Mouse (Mus musculus) intestine, embryonic 16.5 days (tissue): ENCODE results near the gene Tmub1. TPM values are rescaled to one million over a fixed set of nuclear protein-coding genes. Genes with fewer than 3 reads are reported as not detected.

ENCODE experiments used
- ATAC-seq: fragments of 200-750 bp; cut with Nextera tagmentation; 2 replicates; pipeline ENCODE4 v1.8.0; 2017; ENCODE audit warnings: moderate TSS enrichment, moderate library complexity
- H3K27ac ChIP-seq: fragments of 300-500 bp; sonication (generic); 2 replicates; pipeline ENCODE4 v1.5.1; 2014; ENCODE audit warnings: mild to moderate bottlenecking, low read length
- H3K27me3 ChIP-seq: fragments of 300-500 bp; sonication (generic); replicated peaks from 2 replicates; pipeline ENCODE4 v1.6.1; 2014; ENCODE audit warnings: low read length, control low read depth, mixed read lengths; ENCODE audit not compliant: control insufficient read depth, insufficient read depth
- H3K36me3 ChIP-seq: fragments of 300-500 bp; sonication (generic); 2 replicates; pipeline ENCODE4 v1.6.1; 2014; ENCODE audit warnings: low read length, control low read depth; ENCODE audit not compliant: control insufficient read depth, insufficient read depth
- H3K4me1 ChIP-seq: fragments of 300-500 bp; sonication (generic); 2 replicates; pipeline ENCODE4 v1.6.1; 2014; ENCODE audit warnings: low read length, control low read depth, mixed read lengths; ENCODE audit not compliant: control insufficient read depth, insufficient read depth
- H3K4me2 ChIP-seq: fragments of 300-500 bp; sonication (generic); 2 replicates; pipeline ENCODE4 v1.6.1; 2014; ENCODE audit warnings: low read depth, low read length, control low read depth
- H3K4me3 ChIP-seq: fragments of 300-500 bp; sonication (generic); 2 replicates; pipeline ENCODE4 v1.5.1; 2014; ENCODE audit warnings: mild to moderate bottlenecking, low read length
- H3K9ac ChIP-seq: fragments of 300-500 bp; sonication (generic); 2 replicates; pipeline ENCODE4 v1.6.1; 2014; ENCODE audit warnings: low read depth, low read length
- H3K9me3 ChIP-seq: fragments of 300-500 bp; sonication (generic); 2 replicates; pipeline ENCODE4 v1.6.1; 2016; ENCODE audit warnings: low read length, control low read depth; ENCODE audit not compliant: control insufficient read depth
- WGBS: fragments of 180-500 bp; shearing (Covaris S2); extraction: QIAGEN DNeasy Blood & Tissue Kit; methylation state at CpG from one replicate; pipeline ENCODE4 v1.1.7; 2014; 5-methylcytosine and 5-hydroxymethylcytosine counted together
- polyA plus RNA-seq: library from polyadenylated mRNA; unstranded; fragments of >200 nt; fragmentation: Nextera tagmentation; extraction: Ambion mirVana; gene quantifications from 2 replicates; pipeline ENCODE4 v1.2.1, GENCODE M21; 2015

Tmub1 gene
- polyA plus RNA-seq: 28.5 and 28.7 TPM in 2 replicates

GRCm38 (mm10) chr5:24447624-24448298, at the start of gene Tmub1:
Gene Tmub1 (minus strand): TSS chr5:24447854.
- Histone ChIP-seq H3K4me3 (peak within 1 kb of the TSS; percentile 69), H3K4me1 (peaks cover 30% of the 10 kb centered on the region), H3K27me3 (no peaks in the 10 kb centered on the region), H3K9me3 (no peaks in the 10 kb centered on the region), H3K36me3 (no peaks in the 10 kb centered on the region; the same call in 1 of the 2 replicates), H3K4me2 (peak within 1 kb of the TSS; percentile 79), H3K9ac (peak within 1 kb of the TSS; percentile 74), H3K27ac (peak within 1 kb of the TSS; percentile 61)
- WGBS: 2% methylated on average over 34 of the region's 34 CpGs
- ATAC-seq: peak; percentile 72

- no peaks in the 10 kb centered on the region for H3K9me3 ChIP-seq
- H3K4me1 ChIP-seq: no peaks in the 10 kb centered on the region
- H3K27me3 ChIP-seq: no peaks in the 10 kb centered on the region
- 80% methylated on average over 6 of the region's 6 CpGs for WGBS
- H3K9ac ChIP-seq: no peak overlapping the region
- no peak overlapping the region for H3K4me3 ChIP-seq
- H3K36me3 ChIP-seq: peaks cover 33% of the 10 kb centered on the region
- no peak for ATAC-seq
- no peak overlapping the region for H3K4me2 ChIP-seq
- no peak overlapping the region for H3K27ac ChIP-seq
Measured at GRCm38 (mm10) chr5:24496756-24497155, 49.1 kb upstream of the Tmub1 start.

- Histone ChIP-seq H3K27ac (no peak overlapping the region), H3K9ac (no peak overlapping the region), H3K9me3 (no peaks in the 10 kb centered on the region), H3K36me3 (peaks cover 23% of the 10 kb centered on the region), H3K27me3 (no peaks in the 10 kb centered on the region), H3K4me2 (no peak overlapping the region), H3K4me1 (no peaks in the 10 kb centered on the region), H3K4me3 (no peak overlapping the region)
- ATAC-seq: no peak
- 83% methylated on average over 15 of the region's 15 CpGs for WGBS
Measured at GRCm38 (mm10) chr5:24495019-24495418, 47.4 kb upstream of the Tmub1 start.

GRCm38 (mm10) chr5:24492546-24493285, 45.1 kb upstream of the Tmub1 start:
- no peak overlapping the region for H3K4me2 ChIP-seq
- no peaks in the 10 kb centered on the region for H3K27me3 ChIP-seq
- H3K4me3 ChIP-seq: no peak overlapping the region
- no peaks in the 10 kb centered on the region for H3K9me3 ChIP-seq
- no peak overlapping the region for H3K9ac ChIP-seq
- no peak overlapping the region for H3K27ac ChIP-seq
- WGBS: 80% methylated on average over 16 of the region's 16 CpGs
- no peaks in the 10 kb centered on the region for H3K4me1 ChIP-seq
- H3K36me3 ChIP-seq: peaks cover 18% of the 10 kb centered on the region
- no peak for ATAC-seq

GRCm38 (mm10) chr5:24490413-24490920, 42.8 kb upstream of the Tmub1 start:
- Histone ChIP-seq H3K27me3 (no peaks in the 10 kb centered on the region), H3K4me3 (no peak overlapping the region), H3K36me3 (peaks cover 18% of the 10 kb centered on the region), H3K27ac (no peak overlapping the region), H3K9me3 (no peaks in the 10 kb centered on the region), H3K4me2 (no peak overlapping the region), H3K4me1 (no peaks in the 10 kb centered on the region), H3K9ac (no peak overlapping the region)
- WGBS: 45% methylated on average over 14 of the region's 14 CpGs
- ATAC-seq: 0 out of 2 replicates have a peak, but pooled peaks have one; percentile 16

- no peaks in the 10 kb centered on the region for H3K9me3 ChIP-seq
- H3K9ac ChIP-seq: no peak overlapping the region
- H3K27me3 ChIP-seq: no peaks in the 10 kb centered on the region
- H3K27ac ChIP-seq: no peak overlapping the region
- H3K4me1 ChIP-seq: peaks cover 14% of the 10 kb centered on the region
- ATAC-seq: no peak
- no peak overlapping the region for H3K4me3 ChIP-seq
- WGBS: 90% methylated on average over 5 of the region's 5 CpGs
- peaks cover 6% of the 10 kb centered on the region for H3K36me3 ChIP-seq
- H3K4me2 ChIP-seq: no peak overlapping the region
Measured at GRCm38 (mm10) chr5:24486738-24487137, 39.1 kb upstream of the Tmub1 start.

- ATAC-seq: no peak
- Histone ChIP-seq H3K27ac (no peak overlapping the region), H3K27me3 (no peaks in the 10 kb centered on the region), H3K9ac (no peak overlapping the region), H3K4me2 (no peak overlapping the region), H3K4me1 (peaks cover 14% of the 10 kb centered on the region), H3K4me3 (no peak overlapping the region), H3K9me3 (no peaks in the 10 kb centered on the region), H3K36me3 (peaks cover 6% of the 10 kb centered on the region)
- WGBS: 2% methylated on average over 8 of the region's 8 CpGs
Measured at GRCm38 (mm10) chr5:24486097-24486496, 38.4 kb upstream of the Tmub1 start.

GRCm38 (mm10) chr5:24484963-24485362, 37.3 kb upstream of the Tmub1 start:
- Histone ChIP-seq H3K9me3 (no peaks in the 10 kb centered on the region), H3K36me3 (peaks cover 7% of the 10 kb centered on the region), H3K4me1 (peaks cover 14% of the 10 kb centered on the region), H3K4me2 (no peak overlapping the region), H3K9ac (no peak overlapping the region), H3K4me3 (no peak overlapping the region), H3K27ac (no peak overlapping the region), H3K27me3 (no peaks in the 10 kb centered on the region)
- no peak for ATAC-seq
- 48% methylated on average over 22 of the region's 22 CpGs for WGBS

- Histone ChIP-seq H3K36me3 (peaks cover 13% of the 10 kb centered on the region), H3K9me3 (no peaks in the 10 kb centered on the region), H3K4me3 (no peak overlapping the region), H3K27me3 (no peaks in the 10 kb centered on the region), H3K9ac (peak overlapping the region; percentile 52), H3K4me1 (peaks cover 14% of the 10 kb centered on the region), H3K27ac (peak overlapping the region; percentile 74), H3K4me2 (peak overlapping the region; percentile 23)
- ATAC-seq: peak; percentile 62
- 23% methylated on average over 11 of the region's 11 CpGs for WGBS
Measured at GRCm38 (mm10) chr5:24483326-24483725, 35.7 kb upstream of the Tmub1 start.
